Mouse (Mus musculus) limb, embryonic 13.5 days (tissue): Measurements from ENCODE around the gene Ppp1r14b. TPM values are rescaled to one million over a fixed set of nuclear protein-coding genes. Genes with fewer than 3 reads are reported as not detected.
A peak's percentile ranks its signal among the peaks of the same experiment; 100 is the strongest.

ENCODE experiments used
- ATAC-seq: fragments of 200-750 bp; cut with Nextera tagmentation; 2 replicates; pipeline ENCODE4 v1.8.0; 2017; ENCODE audit warnings: low read depth, moderate number of reproducible peaks, moderate TSS enrichment; ENCODE audit not compliant: low FRiP score
- H3K27ac ChIP-seq: fragments of 300-500 bp; sonication (generic); 2 replicates; pipeline ENCODE4 v1.5.1; 2015; ENCODE audit warnings: inconsistent platforms, mild to moderate bottlenecking, moderate library complexity
- H3K27me3 ChIP-seq: fragments of 300-500 bp; sonication (generic); 2 replicates; pipeline ENCODE4 v1.6.1; 2015; ENCODE audit warnings: mild to moderate bottlenecking, inconsistent platforms
- H3K36me3 ChIP-seq: fragments of 300-500 bp; sonication (generic); 2 replicates; pipeline ENCODE4 v1.6.1; 2015; ENCODE audit warnings: inconsistent platforms, mild to moderate bottlenecking, moderate library complexity
- H3K4me1 ChIP-seq: fragments of 300-500 bp; sonication (generic); 2 replicates; pipeline ENCODE4 v1.6.1; 2015; ENCODE audit warnings: inconsistent platforms
- H3K4me2 ChIP-seq: fragments of 300-500 bp; sonication (generic); replicated peaks from 2 replicates; pipeline ENCODE4 v1.6.1; 2015; ENCODE audit warnings: inconsistent platforms, mild to moderate bottlenecking, moderate library complexity
- H3K4me3 ChIP-seq: fragments of 300-500 bp; sonication (generic); 2 replicates; pipeline ENCODE4 v1.5.1; 2015; ENCODE audit warnings: moderate library complexity, mild to moderate bottlenecking, inconsistent platforms
- H3K9ac ChIP-seq: fragments of 300-500 bp; sonication (generic); 2 replicates; pipeline ENCODE4 v1.6.1; 2015; ENCODE audit warnings: mild to moderate bottlenecking, inconsistent platforms
- H3K9me3 ChIP-seq: fragments of 300-500 bp; sonication (generic); 2 replicates; pipeline ENCODE4 v1.6.1; 2016; ENCODE audit warnings: inconsistent platforms
- WGBS: fragments of 180-500 bp; shearing (Covaris S2); methylation state at CpG from one replicate; pipeline ENCODE4 v1.1.7; 2015; 5-methylcytosine and 5-hydroxymethylcytosine counted together
- polyA plus RNA-seq: library from polyadenylated mRNA; unstranded; fragments of >200 nt; fragmentation: Nextera tagmentation; extraction: Ambion mirVana; gene quantifications from 2 replicates; pipeline ENCODE4 v1.2.1, GENCODE M21; 2015

The Ppp1r14b gene
- polyA plus RNA-seq, 1 experiment from 2014 or later, result 151 TPM

GRCm38 (mm10) chr19:6949532-6949931 is 25.2 kb upstream of the Ppp1r14b start:
- Histone ChIP-seq H3K27me3 (no peaks in the 10 kb centered on the region), H3K4me3 (0 out of 2 replicates have a peak overlapping the region, but pooled peaks have one; percentile 5), H3K9me3 (no peaks in the 10 kb centered on the region), H3K36me3 (peaks cover 27% of the 10 kb centered on the region), H3K9ac (no peak overlapping the region; the same call in 1 of the 2 replicates), H3K4me1 (peaks cover 19% of the 10 kb centered on the region), H3K27ac (no peak overlapping the region), H3K4me2 (peak overlapping the region; percentile 97; the same call in 1 of the 2 replicates)
- no peak for ATAC-seq
- WGBS, result 92% methylated on average over 5 of the region's 5 CpGs

GRCm38 (mm10) chr19:6949951-6950350 is 24.8 kb upstream of the Ppp1r14b start:
- peaks cover 19% of the 10 kb centered on the region for H3K4me1 ChIP-seq
- no peaks in the 10 kb centered on the region for H3K27me3 ChIP-seq
- peak overlapping the region; percentile 69 for H3K4me3 ChIP-seq
- H3K36me3 ChIP-seq, result peaks cover 31% of the 10 kb centered on the region
- H3K4me2 ChIP-seq, result peak overlapping the region; percentile 97
- H3K27ac ChIP-seq, result peak overlapping the region; percentile 95
- no peak for ATAC-seq
- H3K9me3 ChIP-seq, result no peaks in the 10 kb centered on the region
- 70% methylated on average over 5 of the region's 5 CpGs for WGBS
- peak overlapping the region; percentile 84 for H3K9ac ChIP-seq

GRCm38 (mm10) chr19:6950613-6951153 is 24.1 kb upstream of the Ppp1r14b start:
- Histone ChIP-seq H3K27ac (peak overlapping the region; percentile 95), H3K4me3 (peak overlapping the region; percentile 69), H3K27me3 (no peaks in the 10 kb centered on the region), H3K9me3 (no peaks in the 10 kb centered on the region), H3K9ac (peak overlapping the region; percentile 84), H3K4me2 (peak overlapping the region; percentile 97), H3K36me3 (peaks cover 34% of the 10 kb centered on the region), H3K4me1 (peaks cover 19% of the 10 kb centered on the region)
- peak; percentile 31 for ATAC-seq
- WGBS, result under 1% methylated on average over 28 of the region's 28 CpGs

GRCm38 (mm10) chr19:6951381-6951968 is 23.3 kb upstream of the Ppp1r14b start:
- peak overlapping the region; percentile 69 for H3K4me3 ChIP-seq
- WGBS, result under 1% methylated on average over 35 of the region's 35 CpGs
- peak overlapping the region; percentile 97 for H3K4me2 ChIP-seq
- H3K9me3 ChIP-seq, result no peaks in the 10 kb centered on the region
- H3K9ac ChIP-seq, result peak overlapping the region; percentile 84
- peaks cover 36% of the 10 kb centered on the region for H3K36me3 ChIP-seq
- peaks cover 19% of the 10 kb centered on the region for H3K4me1 ChIP-seq
- H3K27ac ChIP-seq, result peak overlapping the region; percentile 95
- no peaks in the 10 kb centered on the region for H3K27me3 ChIP-seq
- ATAC-seq, result peak; percentile 83

GRCm38 (mm10) chr19:6951994-6952711 is 22.6 kb upstream of the Ppp1r14b start:
- Histone ChIP-seq H3K9me3 (no peaks in the 10 kb centered on the region), H3K4me3 (peak overlapping the region; percentile 69), H3K4me2 (peak overlapping the region; percentile 97), H3K27me3 (no peaks in the 10 kb centered on the region), H3K9ac (peak overlapping the region; percentile 84), H3K36me3 (peaks cover 43% of the 10 kb centered on the region), H3K27ac (peak overlapping the region; percentile 95), H3K4me1 (peaks cover 19% of the 10 kb centered on the region)
- peak; percentile 13; the same call in 1 of the 2 replicates for ATAC-seq
- 3% methylated on average over 31 of the region's 31 CpGs for WGBS

- peak overlapping the region; percentile 55; the same call in 1 of the 2 replicates for H3K27ac ChIP-seq
- no peaks in the 10 kb centered on the region for H3K9me3 ChIP-seq
- ATAC-seq, result no peak
- peaks cover 19% of the 10 kb centered on the region for H3K4me1 ChIP-seq
- 15% methylated on average over 3 of the region's 3 CpGs for WGBS
- H3K4me3 ChIP-seq, result peak overlapping the region; percentile 69
- peaks cover 48% of the 10 kb centered on the region for H3K36me3 ChIP-seq
- H3K27me3 ChIP-seq, result no peaks in the 10 kb centered on the region
- peak overlapping the region; percentile 97 for H3K4me2 ChIP-seq
- peak overlapping the region; percentile 84 for H3K9ac ChIP-seq
Measured at GRCm38 (mm10) chr19:6952712-6953037, 22.1 kb upstream of the Ppp1r14b start.

GRCm38 (mm10) chr19:6954046-6954445 is 20.7 kb upstream of the Ppp1r14b start:
- peaks cover 19% of the 10 kb centered on the region for H3K4me1 ChIP-seq
- H3K36me3 ChIP-seq, result peaks cover 59% of the 10 kb centered on the region
- H3K4me3 ChIP-seq, result no peak overlapping the region
- no peak overlapping the region for H3K9ac ChIP-seq
- no peaks in the 10 kb centered on the region for H3K9me3 ChIP-seq
- no peak overlapping the region for H3K4me2 ChIP-seq
- ATAC-seq, result no peak
- no peaks in the 10 kb centered on the region for H3K27me3 ChIP-seq
- H3K27ac ChIP-seq, result no peak overlapping the region
- WGBS, result 58% methylated on average over 9 of the region's 9 CpGs

- H3K36me3 ChIP-seq, result peaks cover 70% of the 10 kb centered on the region
- H3K4me3 ChIP-seq, result no peak overlapping the region
- H3K9ac ChIP-seq, result no peak overlapping the region
- no peak overlapping the region for H3K27ac ChIP-seq
- H3K4me2 ChIP-seq, result no peak overlapping the region
- no peak for ATAC-seq
- H3K4me1 ChIP-seq, result peaks cover 13% of the 10 kb centered on the region
- no peaks in the 10 kb centered on the region for H3K9me3 ChIP-seq
- WGBS, result 63% methylated on average over 7 of the region's 7 CpGs
- H3K27me3 ChIP-seq, result no peaks in the 10 kb centered on the region
Measured at GRCm38 (mm10) chr19:6955424-6955823, 19.3 kb upstream of the Ppp1r14b start.

- peaks cover 13% of the 10 kb centered on the region for H3K4me1 ChIP-seq
- H3K9me3 ChIP-seq, result no peaks in the 10 kb centered on the region
- H3K4me2 ChIP-seq, result no peak overlapping the region
- 84% methylated on average over 10 of the region's 10 CpGs for WGBS
- H3K4me3 ChIP-seq, result no peak overlapping the region
- no peak overlapping the region for H3K27ac ChIP-seq
- no peak overlapping the region for H3K9ac ChIP-seq
- H3K27me3 ChIP-seq, result no peaks in the 10 kb centered on the region
- no peak for ATAC-seq
- peaks cover 74% of the 10 kb centered on the region for H3K36me3 ChIP-seq
Measured at GRCm38 (mm10) chr19:6956461-6956860, 18.3 kb upstream of the Ppp1r14b start.

- no peak overlapping the region for H3K27ac ChIP-seq
- peak overlapping the region; percentile 60 for H3K4me3 ChIP-seq
- 10% methylated on average over 15 of the region's 15 CpGs for WGBS
- no peak for ATAC-seq
- peak overlapping the region; percentile 77 for H3K4me2 ChIP-seq
- peaks cover 41% of the 10 kb centered on the region for H3K4me1 ChIP-seq
- H3K27me3 ChIP-seq, result no peaks in the 10 kb centered on the region
- H3K36me3 ChIP-seq, result peaks cover 32% of the 10 kb centered on the region
- H3K9ac ChIP-seq, result peak overlapping the region; percentile 83
- no peaks in the 10 kb centered on the region for H3K9me3 ChIP-seq
Measured at GRCm38 (mm10) chr19:6968491-6969271, 6.1 kb upstream of the Ppp1r14b start.

GRCm38 (mm10) chr19:6969291-6969664 is 5.5 kb upstream of the Ppp1r14b start:
- Histone ChIP-seq H3K36me3 (peaks cover 26% of the 10 kb centered on the region), H3K9me3 (no peaks in the 10 kb centered on the region), H3K4me3 (peak overlapping the region; percentile 60), H3K9ac (peak overlapping the region; percentile 83), H3K4me1 (peaks cover 45% of the 10 kb centered on the region), H3K27ac (no peak overlapping the region), H3K4me2 (peak overlapping the region; percentile 77), H3K27me3 (no peaks in the 10 kb centered on the region)
- peak; percentile 38 for ATAC-seq
- WGBS, result under 1% methylated on average over 20 of the region's 20 CpGs
